Mouse (Mus musculus) small intestine, adult 2 months (tissue): ENCODE measurements around the gene Sele.
"Not testable (repeated sequence)": the region's sequence is repeated elsewhere in the genome, so short reads cannot be mapped to it uniquely, and the experiment has no call there.

ENCODE experiments used
- CTCF ChIP-seq: fragments of 200-500 bp; IDR thresholded peaks from 2 replicates; pipeline ENCODE4 v1.5.1; 2012; ENCODE audit warnings: low read depth, mild to moderate bottlenecking, control low read depth, inconsistent platforms, low read length, moderate library complexity, mixed read lengths; ENCODE audit not compliant: insufficient replicate concordance, insufficient read length; ENCODE audit errors: extremely low read depth
- POLR2A ChIP-seq: fragments of 200-500 bp; IDR thresholded peaks from 2 replicates; pipeline ENCODE4 v1.6.1; 2012; ENCODE audit warnings: low read depth, mild to moderate bottlenecking, control low read depth, inconsistent platforms, low read length, moderate library complexity

DNA sequence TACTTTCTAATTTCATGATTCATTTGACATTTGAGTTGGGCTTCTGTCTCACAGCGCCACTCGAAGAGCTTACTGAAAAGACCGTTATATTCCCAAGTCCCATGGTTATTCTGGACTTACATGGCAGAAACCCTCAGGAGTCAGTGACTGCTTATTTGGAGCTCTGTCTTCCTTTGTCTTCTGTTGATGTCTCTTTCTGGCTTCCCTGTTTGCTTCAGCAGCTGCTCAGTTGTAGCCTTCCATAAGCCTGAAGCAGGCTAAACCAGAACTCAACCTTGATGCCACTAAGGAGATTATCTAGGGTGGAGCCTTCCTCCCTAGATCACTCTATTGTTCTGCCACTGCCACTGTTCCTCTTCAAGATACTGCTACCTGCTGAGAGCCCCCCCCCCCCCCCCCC is 27.3 kb upstream of the Sele start:
- not testable (repeated sequence) for TF ChIP-seq CTCF, POLR2A
